Mouse (Mus musculus): ENCODE measurements around the gene D630003M21Rik.

D630003M21Rik gene

GRCm38 (mm10) chr2:158194945-158195640 lies 33.9 kb downstream of the D630003M21Rik start:
- DNase-seq (ENCODE audit: low spot score in 2 of 2), result no peak

GRCm38 (mm10) chr2:158193611-158194336 lies 35.2 kb downstream of the D630003M21Rik start:
- DNase-seq (ENCODE audit: low spot score in 2 of 2), result no peak

DNA sequence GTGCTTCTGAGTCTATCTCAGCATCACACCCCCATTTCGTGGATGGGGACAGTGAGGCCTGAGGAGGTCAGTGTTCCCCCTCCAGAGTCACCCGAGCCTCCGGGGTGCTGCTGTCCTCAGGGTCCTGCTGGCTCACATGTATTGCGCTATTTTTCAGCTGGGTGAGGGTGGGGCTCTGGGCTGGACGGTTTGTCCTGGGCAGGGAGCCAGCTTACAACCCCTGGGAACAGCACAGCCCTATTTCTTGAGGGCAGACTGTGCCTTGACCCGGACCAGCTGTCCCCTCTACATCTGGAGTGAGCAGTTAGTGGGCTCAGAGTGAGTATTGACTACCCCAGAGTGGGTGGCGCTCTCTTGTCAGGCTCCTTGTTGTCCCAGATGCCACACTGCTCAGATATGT lies 37.9 kb downstream of the D630003M21Rik start:
- DNase-seq (ENCODE audit: low spot score in 2 of 2), result no peak

DNA sequence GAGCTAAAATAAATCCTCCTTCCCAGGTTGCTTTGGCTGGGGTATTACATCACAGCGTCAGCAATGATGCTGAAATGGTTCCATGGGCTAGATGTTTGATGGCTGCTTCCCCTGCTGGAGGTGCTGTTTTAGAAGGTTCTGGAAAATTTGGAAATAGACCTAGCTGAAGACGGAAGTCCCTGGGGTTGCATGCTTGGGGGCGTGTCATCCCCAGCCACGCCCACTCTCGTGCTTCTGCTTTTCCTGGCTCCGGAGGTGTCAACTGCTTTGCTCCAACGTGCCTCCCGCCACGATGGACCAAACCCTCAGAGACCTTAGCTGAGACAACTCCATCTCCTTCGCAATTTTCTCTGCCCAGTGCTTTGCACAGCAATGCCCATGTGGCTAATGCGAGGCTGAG lies 39.6 kb downstream of the D630003M21Rik start:
- DNase-seq (ENCODE audit: low spot score in 2 of 2), result no peak

DNA sequence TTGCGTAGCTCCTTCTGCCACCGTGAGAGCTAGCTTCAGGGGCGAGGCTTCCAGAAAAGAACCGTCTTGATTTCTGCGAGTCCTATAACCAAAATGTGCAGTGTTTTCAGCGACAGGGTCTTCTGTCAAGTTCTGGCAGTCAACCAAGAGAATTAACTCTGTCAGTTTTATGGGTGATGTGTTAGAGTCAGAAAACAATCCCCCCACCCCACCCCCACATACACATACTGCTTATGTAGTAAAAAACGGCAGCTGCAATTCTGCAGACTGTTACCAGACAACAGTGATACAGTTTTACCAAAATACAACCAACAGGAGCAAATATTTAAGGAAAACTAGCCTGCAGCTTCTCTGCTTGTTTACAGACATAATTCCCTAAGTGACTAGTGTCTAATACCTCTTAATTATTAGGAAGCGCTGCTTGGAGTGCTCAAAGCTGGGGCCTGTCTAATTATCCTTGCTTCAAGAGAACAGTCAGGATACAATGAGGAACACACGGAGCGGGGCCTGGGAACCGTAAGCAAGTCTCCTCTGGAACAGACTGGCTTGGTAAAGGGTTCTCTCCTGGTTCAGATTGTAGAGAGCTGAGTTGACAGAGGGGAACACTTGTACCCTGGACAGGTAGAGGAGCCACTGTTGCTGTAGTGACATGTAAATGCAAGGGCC lies 42.7 kb downstream of the D630003M21Rik start:
- DNase-seq (ENCODE audit: low spot score in 2 of 2), result no peak

GRCm38 (mm10) chr2:158183266-158183665 lies 45.8 kb downstream of the D630003M21Rik start:
- no peak for DNase-seq (ENCODE audit: low spot score in 2 of 2)

DNA sequence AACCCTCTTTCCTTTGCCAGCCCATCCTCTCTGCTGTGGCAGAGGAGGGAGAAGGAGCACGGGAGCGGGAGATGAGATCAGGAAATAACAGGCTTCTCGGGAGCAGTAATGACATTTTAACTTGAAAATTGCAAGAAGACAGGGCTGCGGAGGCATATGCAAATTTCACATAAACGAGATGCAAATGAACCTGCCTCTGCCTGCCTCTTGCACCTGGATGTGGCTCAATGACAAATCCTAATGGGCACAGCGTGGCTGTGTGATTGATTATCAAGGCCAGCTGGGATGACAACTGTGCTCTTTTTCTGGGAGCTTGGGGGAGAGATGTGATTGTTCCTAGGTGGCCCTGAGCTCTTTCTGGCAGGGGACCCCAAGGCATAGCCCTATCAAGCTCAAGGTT lies 47.1 kb downstream of the D630003M21Rik start:
- DNase-seq (ENCODE audit: low spot score in 2 of 2), result no peak

DNA sequence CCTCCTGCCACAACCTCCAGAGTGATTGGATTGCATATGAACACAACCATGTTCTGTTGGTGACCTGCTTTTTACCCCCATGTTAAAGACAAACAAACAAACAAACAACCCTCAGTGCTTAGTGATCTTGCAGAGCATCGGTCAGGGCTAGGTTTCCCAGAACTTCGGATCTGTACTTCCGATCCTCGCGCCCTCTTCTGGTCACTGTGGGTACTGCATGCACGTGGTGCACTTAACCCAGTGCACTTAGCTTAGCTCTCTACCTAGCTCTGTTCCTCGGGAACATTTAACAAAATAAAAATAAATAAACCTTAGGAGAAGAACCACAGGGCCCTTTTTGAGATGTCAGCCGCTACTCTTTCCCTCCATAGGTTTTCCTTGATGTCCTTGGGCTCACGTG lies 48.2 kb downstream of the D630003M21Rik start:
- DNase-seq (ENCODE audit: low spot score in 2 of 2), result peak; percentile 74 to 93

- no peak for DNase-seq (ENCODE audit: low spot score in 2 of 2)
Measured at GRCm38 (mm10) chr2:158179370-158180111, 49.5 kb downstream of the D630003M21Rik start.

DNA sequence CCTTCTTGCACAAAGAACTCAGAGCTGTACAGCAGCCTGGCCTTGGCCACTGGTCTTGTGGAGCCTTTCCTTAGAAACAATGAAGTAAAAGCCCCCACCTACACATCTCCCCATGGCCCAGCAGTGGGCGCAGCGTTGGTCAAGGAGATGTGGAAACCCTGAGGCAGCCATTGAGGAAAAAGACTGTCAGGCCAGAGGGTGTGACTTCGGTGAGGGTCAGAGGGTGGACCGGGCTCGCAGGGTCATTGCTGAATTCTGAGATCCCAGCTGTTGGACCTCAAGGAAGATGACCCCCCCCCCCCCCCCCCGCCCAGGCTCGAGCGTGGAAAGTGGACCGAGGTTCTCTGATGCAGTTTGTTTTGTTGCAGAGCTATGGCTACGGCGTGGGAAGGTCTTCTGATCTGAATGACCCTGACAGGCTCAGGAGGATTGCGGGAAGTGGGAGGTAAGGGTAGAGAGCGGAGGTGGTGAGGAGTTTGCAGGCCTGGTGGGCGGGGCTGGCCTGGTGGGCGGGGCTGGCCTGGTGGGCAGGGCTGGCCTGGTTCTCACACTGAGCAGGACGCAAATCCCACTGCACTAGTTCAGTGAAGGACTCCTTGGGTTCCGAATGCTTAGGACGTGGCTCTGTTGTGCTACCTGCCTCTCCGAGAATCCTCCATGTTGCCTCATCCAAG lies 50.2 kb downstream of the D630003M21Rik start:
- DNase-seq (ENCODE audit: low spot score in 2 of 2), result peak; percentile 80 to 88

GRCm38 (mm10) chr2:158178139-158178538 lies 50.9 kb downstream of the D630003M21Rik start:
- DNase-seq (ENCODE audit: low spot score in 2 of 2), result no peak

- no peak for DNase-seq (ENCODE audit: low spot score in 2 of 2)
Measured at GRCm38 (mm10) chr2:158177574-158177973, 51.4 kb downstream of the D630003M21Rik start.

DNA sequence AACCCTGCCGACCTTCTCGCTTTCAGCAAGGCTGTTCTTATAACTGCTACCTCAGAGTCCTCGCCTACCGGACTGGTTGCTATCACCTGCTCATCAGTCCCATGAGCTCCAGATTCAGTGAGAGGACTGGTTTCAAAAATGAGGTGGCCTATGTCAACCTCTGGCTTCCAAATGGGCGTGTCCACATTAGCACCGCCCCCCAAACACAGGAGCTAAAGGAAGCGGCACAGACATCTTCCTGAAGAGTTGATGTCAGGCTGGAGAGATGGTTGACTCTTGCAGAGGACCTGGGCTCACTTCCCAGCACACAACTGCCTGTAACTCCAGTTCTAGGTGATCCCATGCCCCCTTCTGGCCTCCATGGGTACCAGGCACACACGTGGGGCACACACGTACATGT lies 52.3 kb downstream of the D630003M21Rik start:
- no peak for DNase-seq (ENCODE audit: low spot score in 2 of 2)

DNA sequence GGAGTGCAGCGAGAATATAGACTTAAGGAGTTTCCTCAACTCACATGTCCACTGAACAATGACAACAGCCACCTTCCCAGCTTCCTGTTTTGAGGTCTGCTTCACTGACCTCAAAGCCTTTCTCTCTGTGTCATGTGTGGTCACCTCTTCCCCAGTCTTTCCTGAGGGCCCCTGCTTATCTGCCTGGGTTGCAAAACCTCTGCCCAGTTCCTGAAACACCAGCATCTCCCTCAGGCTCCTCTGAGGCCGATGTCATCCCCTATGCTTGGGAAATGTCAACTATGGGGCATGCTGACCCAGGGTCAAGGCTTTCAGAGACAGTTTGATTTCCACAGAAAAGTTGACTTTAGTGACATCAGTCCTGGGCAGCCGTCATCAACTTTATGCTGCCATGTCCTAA lies 53.6 kb downstream of the D630003M21Rik start:
- DNase-seq (ENCODE audit: low spot score in 2 of 2), result peak in 1 of 2 experiments; percentile 37

- DNase-seq (ENCODE audit: low spot score in 2 of 2), result no peak
Measured at GRCm38 (mm10) chr2:158174958-158175357, 54.1 kb downstream of the D630003M21Rik start.

DNA sequence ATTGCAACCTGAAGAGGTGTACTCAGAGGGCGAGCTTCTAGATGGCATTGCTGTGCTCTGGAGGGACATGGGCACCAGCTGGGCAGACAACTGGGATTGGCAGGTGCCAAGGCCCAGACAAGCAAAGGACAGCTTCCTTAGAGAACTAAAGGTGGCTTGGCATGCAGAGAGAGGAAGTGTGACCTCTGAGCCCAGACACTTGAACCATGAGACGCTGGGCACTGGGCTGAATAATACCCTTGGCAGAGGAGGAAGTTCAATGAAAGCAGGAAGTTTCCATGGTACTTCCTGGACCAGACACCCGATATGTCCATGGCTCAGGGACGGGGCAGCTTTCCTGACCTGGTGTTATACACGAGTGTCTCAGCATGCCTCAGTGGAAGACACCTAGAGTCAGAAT lies 54.6 kb downstream of the D630003M21Rik start:
- no peak for DNase-seq (ENCODE audit: low spot score in 2 of 2)

GRCm38 (mm10) chr2:158170394-158170793 lies 58.6 kb downstream of the D630003M21Rik start:
- DNase-seq (ENCODE audit: low spot score in 2 of 2), result no peak

DNA sequence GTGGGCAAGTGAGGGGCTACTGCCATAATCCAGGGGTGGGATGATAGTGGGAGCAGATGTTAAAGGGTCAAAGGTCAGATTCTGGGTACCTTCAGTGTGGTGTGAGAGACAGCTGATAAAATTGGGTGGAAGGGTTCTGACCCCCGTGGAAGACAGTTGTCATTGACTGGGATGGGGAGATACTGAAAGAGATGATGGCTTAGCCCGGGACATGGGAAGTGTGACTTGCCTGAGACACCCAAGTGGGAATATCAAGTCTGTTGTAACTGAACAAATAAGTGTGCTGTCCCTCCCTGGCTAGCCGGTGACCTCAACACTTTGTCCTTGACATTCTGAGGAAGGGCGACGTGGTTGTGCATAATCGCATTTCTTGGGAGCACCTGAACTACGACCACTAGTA lies 59.3 kb downstream of the D630003M21Rik start:
- no peak for DNase-seq (ENCODE audit: low spot score in 2 of 2)

DNA sequence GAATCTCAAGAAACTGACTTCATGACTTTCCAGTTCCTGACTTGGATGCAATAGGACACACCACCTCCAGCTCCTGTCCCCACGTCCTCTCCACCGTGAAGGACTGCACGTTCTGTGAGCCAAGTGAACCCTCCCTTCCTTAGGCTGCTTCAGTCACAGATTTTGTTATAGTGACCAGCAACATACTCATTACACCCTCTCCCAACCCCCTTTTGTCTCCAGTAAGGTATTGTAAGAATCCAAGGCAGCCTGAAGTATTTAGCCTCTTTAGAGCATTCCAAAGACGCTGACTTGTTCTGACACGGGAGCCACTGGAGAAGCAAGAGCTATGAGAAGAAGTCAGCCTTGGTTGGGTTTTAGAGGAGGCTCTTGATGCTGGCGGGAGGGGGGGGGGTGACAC lies 59.7 kb downstream of the D630003M21Rik start:
- DNase-seq (ENCODE audit: low spot score in 2 of 2), result no peak

DNA sequence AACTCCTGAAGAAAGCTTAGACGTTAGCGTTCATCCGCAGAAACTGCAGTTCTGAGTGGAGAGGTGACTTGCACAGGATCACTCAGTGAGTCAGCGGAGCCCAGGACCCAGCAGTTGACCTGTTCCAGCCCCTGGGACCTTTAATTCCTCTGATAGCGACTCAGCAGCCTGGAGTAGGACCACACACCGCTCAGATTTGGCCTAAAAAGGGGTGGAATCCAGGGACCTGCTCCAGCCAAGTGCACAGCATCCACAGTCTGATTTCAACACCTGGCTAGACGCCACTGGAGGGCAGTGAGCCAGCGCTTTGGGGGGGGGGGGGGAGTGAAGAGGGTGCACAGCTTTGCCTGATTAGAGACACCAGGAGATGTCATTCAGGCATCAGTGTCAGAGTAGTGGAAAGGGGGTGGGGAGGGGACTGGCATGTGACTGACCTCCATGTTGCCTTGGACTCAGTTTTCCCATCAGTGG lies 60.2 kb downstream of the D630003M21Rik start:
- DNase-seq (ENCODE audit: low spot score in 2 of 2), result no peak

DNA sequence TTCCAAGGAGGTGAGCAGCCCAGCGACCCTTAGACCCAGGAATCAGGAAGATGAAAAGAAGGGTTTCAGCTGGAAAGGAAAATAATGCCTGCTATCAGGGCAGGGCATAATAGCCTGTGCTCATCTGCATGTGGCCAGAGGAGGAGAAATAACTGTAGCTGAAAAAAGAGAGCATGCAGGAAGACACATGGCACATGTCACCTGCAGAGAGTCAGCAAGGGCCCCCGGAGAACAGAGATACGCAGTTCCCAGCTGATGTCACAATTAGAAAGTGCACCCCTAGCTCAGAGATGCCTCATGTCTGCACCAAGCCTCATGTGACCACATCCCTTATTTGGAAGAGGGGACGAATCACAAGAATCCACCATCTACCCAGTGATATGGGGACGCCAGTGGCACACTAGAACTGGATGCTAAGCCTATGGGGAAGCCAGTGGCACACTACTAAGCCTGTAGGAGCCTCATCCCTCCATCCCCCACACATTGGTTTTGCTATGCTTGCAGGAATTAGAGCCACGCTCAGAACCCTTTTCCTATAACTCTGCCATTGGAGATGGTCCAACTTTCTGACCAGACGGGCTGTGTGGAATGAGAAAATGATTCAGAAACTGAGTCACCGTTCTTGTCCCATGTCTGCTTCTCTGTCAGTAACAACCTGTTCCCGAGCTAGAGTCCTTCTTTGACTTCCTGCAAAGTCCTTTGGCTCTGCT lies 61.4 kb downstream of the D630003M21Rik start:
- no peak for DNase-seq (ENCODE audit: low spot score in 2 of 2)

Measured in spleen, postnatal 4 days (tissue).